Mouse (Mus musculus): ENCODE measurements around the gene Anks1b. TPM values are rescaled to one million over a fixed set of nuclear protein-coding genes. Genes with fewer than 3 reads are reported as not detected.
A peak's percentile ranks its signal among the peaks of the same experiment; 100 is the strongest.

The Anks1b gene
- total RNA-seq, 2 experiments from 2014 or later, result 0.62 to 1.3 TPM

DNA sequence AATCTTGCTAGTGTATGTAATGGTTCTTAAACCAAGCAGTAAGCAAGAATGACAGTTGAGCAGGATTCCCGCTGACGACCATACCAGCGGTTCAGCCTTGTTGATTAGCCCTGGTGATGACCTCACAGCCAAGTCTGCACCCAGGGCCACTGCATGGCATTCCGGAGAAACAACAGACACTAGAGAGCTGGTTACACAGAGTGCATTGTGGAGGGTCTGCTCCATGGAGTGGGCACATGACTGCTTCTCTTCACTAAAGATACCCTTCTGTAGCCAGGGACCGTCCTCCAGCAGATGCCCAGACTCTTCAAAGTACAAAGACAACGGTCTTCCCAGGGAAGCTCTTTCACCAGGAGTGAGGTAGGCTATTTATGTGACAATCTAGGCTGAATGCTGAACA lies 1118.9 kb downstream of the Anks1b start:
- no peak for DNase-seq (ENCODE audit: low spot score in 2 of 2)

DNA sequence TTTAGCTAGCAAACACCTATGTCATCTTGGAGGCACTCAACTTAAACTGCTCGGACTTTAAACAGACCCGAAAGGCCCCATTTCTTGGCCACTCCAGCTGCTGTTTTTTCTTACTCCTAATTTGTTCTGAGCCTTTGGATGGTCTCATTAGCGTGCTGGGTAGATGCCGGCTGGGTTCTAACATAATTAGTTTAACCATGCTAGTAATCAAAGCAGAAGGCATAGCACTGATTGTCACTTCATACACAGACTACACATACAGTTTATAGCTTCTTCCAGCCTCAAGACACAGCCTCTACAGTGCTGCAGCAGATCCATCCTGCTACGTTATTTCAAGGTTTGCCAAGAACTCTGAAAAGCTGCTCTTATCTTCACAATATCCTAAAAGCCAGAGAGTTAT lies 1120.6 kb downstream of the Anks1b start:
- DNase-seq (ENCODE audit: low spot score in 2 of 2), result no peak

DNA sequence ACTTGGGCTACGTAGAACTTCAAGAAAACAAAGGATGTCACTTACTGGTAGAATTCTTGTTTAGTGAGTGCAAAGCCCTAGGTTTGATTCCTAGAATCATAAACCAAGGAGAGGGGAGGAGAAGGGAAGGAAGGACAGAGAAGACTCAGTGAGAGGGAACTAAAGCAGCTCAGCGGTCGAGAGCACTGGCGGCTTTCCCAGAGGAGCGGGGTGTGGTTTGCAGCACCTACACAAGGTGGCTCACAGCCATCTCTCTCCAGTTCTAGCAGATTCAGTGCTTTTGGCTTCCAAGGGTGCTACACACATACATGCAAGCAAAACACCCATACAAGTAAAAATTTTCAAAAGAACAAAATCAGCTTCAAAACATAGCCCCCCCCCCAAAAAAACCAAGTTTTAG lies 1126.6 kb downstream of the Anks1b start:
- DNase-seq (ENCODE audit: low spot score in 2 of 2), result no peak

DNA sequence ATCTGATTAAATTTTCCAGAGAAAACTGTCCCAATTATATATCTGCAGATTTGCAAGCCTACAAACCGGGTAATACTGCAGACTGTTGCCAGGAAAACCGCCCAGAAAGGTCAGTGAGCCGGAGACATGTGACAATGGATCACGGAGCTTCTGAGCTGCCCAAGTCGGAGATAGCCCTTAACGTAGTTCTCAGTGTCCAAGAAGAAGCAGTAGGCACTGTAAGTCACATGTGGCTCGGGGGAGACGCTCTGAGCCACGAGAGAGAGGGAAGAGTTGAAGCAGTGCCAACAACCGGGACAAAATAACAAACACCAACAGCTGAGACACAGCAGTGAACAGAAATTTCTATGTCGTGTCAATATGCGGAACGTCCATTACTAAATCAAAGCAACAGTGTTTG lies 1128.1 kb downstream of the Anks1b start:
- peak in 1 of 2 experiments; percentile 16 for DNase-seq (ENCODE audit: low spot score in 2 of 2)

DNA sequence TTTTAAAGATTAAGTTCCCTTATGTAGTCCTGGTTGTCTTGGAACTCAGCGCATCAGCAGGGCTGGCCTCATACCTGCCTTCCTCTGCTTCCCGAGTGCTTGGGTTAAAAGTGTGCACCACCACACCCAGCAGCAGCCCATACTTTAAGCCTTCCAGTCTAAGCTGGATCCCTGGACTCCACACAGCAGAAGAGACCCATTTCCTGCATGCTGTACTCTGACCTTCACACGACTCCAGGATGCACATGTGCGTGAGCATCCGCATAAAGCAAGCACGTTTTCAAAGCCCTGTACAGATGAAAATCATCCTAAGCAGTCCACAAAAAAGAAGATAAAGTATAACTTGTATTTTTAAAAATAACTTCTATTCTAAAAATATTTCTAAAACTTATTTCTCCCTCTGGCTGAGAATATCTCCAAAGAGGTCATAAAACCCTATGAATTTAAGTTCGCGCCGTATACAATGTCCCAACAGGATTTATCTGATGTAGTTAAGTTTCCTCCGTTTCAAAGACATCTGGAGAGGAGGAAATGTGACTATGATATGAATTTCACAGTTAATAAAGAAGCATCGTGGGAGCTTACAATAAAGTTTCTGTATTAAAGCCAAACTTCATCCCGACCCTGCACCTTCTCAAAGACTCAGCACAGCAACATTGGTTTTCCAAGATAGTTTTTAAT lies 1132.7 kb downstream of the Anks1b start:
- DNase-seq (ENCODE audit: low spot score in 2 of 2), result no peak

Other genes with a start within 250 kb of the Anks1b start
- 10 to 100 TPM; 15.0 to 18.6 TPM for gene Scyl2, start 187.2 kb upstream of the Anks1b start, total RNA-seq (2021)
- 1 to 10 TPM; 6.9 to 8.0 TPM for gene Actr6, start 141.2 kb upstream of the Anks1b start, total RNA-seq (2021)
- gene Uhrf1bp1l, start 128.5 kb upstream of the Anks1b start, total RNA-seq (2021), result 10 to 100 TPM; 11.5 to 17.9 TPM